Mouse (Mus musculus): ENCODE measurements around the gene Rfx2. TPM values are rescaled to one million over a fixed set of nuclear protein-coding genes. Genes with fewer than 3 reads are reported as not detected.

Rfx2 gene
- 8.6 and 11.1 TPM in 2 replicates for total RNA-seq (2017)

DNA sequence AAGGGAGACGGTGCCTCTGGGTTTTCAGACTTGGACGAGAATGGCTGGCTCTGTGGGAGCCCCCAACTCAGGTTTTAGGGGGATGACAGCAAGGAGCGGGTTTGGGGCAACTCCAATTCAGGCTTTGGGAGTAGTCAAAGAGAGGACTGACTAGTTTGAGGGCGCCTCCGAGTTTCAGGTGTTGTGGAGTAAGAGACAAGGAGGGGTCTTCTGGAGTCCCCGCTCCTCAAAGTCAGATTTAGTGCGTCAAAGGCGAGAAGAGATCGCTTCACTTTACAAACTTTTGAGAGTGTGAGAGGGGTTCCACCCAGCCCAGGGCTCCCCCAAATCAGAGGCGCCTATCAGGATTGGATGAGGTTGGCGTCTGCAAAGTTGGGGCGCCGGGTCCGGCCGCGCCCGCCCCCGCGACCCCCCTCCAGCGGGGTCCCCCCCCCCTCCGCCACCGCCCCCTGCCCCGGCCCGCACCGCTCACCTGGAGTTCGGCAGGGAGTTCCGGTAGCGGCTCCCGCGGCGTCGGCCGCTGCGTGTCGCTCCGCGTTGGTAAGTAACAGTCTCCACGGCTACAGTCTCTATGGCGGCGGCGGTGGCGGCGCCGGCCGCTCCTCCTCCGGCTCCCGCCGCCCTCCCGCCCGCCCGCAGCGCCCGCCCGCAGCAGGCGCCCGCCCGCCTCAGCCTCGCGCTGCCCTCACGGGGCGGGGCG, at the start of gene Rfx2:
Rfx2 (minus strand) TSS at position 603 of the 700 bp plus-strand sequence.
- ATAC-seq (ENCODE audit: extremely low read depth, insufficient number of reproducible peaks, low FRiP score, poor library complexity, severe bottlenecking) = no peak

DNA sequence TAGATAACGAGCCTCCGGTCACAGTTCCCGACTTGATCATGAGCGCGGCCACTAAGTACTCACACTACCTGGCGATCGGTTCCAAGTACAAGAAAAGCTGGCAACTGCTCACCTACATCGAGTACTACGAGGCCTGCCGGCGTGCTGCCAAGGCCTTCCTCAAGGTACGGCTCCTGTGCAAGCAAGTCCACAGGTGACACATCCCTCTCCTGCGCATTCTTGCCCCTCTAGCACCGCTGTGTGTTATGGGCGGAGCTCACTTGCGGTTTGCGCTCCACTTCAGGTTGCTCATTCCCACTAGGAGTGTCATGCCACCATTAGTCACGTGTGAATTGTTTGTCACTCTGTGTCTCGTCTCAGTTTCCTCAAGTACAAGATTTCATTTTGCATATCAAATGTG, 46.6 kb upstream of the Rfx2 start:
- no peak for ATAC-seq (ENCODE audit: extremely low read depth, insufficient number of reproducible peaks, low FRiP score, poor library complexity, severe bottlenecking)

DNA sequence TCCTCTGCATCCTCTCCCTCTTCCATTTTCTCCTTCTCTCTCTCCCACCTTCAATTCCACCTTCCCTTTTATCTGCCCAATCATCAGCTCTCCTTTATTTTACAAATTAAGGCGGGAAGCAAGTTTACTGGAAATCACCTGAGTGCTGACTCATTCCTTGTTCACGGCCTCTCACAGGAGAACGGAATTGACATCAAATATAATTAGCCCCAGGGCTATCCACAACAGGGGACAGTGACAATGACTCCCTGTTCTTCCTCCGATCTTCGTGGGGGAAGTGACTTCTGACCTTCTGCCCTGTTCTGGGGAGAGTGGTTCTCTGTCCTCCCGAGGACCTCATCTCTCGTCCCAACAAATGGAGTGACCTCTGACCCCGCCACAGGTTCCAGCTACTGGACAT, 46.2 kb upstream of the Rfx2 start:
- ATAC-seq (ENCODE audit: extremely low read depth, insufficient number of reproducible peaks, low FRiP score, poor library complexity, severe bottlenecking) = no peak

- ATAC-seq (ENCODE audit: extremely low read depth, insufficient number of reproducible peaks, low FRiP score, poor library complexity, severe bottlenecking) = no peak
Observed at GRCm38 (mm10) chr17:56876465-56876864, 45.7 kb upstream of the Rfx2 start.

GRCm38 (mm10) chr17:56874936-56875651, 44.3 kb upstream of the Rfx2 start, which contains the start of gene 1700061G19Rik:
Gene 1700061G19Rik, plus strand, starts transcription at chr17:56875477.
- ATAC-seq (ENCODE audit: extremely low read depth, insufficient number of reproducible peaks, low FRiP score, poor library complexity, severe bottlenecking) = no peak

- ATAC-seq (ENCODE audit: extremely low read depth, insufficient number of reproducible peaks, low FRiP score, poor library complexity, severe bottlenecking) = no peak
Observed at GRCm38 (mm10) chr17:56874237-56874636, 43.4 kb upstream of the Rfx2 start, which contains the start of gene Acsbg2. Gene Acsbg2, minus strand, starts transcription at chr17:56874447.

- ATAC-seq (ENCODE audit: extremely low read depth, insufficient number of reproducible peaks, low FRiP score, poor library complexity, severe bottlenecking) = no peak
Observed at GRCm38 (mm10) chr17:56872512-56872911, 41.7 kb upstream of the Rfx2 start.

DNA sequence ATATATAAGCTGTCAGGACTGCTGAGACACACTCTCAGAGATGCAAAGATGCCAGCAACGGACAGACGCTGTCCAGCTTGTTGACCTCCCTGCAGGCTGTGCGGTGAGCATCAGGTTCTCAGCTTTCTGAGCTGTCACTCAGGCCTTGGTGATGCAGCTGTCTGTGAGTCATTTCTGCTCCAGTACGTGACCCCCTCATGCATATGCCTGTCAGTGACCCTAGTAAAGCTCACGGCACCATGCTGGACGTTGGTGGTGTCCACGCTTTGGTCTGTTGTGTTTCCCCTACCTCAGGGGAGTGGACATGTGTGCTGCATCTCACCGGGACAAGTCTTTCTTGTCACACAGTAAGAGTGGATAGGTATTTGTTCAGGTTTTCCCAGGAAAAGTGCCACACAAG, 41.0 kb upstream of the Rfx2 start:
- no peak for ATAC-seq (ENCODE audit: extremely low read depth, insufficient number of reproducible peaks, low FRiP score, poor library complexity, severe bottlenecking)

DNA sequence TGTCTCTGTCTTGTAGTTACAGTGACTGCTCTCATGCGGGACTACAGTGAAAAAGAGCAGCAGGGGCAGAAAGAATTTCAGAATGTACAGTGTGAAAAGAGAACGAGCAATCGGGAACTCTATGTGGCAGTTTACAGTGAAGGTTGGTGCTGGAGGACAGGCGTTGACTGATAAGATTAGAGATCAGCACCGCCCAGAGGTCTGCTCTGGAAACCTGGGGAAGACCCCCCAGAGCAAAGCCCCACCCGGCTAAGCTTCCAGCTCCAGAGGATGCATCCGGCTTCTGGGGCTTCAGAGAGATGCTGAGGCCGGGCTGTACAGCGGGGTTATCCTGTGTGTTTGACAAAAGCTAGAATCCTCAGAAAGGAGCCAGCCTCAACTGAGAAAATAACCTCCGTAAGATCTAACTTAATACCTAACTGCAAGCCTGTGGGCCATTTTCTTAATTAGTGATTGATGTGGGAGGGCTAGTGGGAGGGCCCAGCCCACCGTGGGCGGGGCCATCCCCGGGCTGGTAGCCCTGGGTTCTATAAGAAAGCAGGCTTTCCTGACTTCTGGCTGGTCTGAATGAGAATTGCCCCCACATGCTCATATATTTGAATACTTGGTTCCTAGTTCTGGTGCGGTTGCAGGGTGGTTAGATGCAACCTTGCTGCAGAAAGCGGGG, 39.6 kb upstream of the Rfx2 start:
- no peak for ATAC-seq (ENCODE audit: extremely low read depth, insufficient number of reproducible peaks, low FRiP score, poor library complexity, severe bottlenecking)

DNA sequence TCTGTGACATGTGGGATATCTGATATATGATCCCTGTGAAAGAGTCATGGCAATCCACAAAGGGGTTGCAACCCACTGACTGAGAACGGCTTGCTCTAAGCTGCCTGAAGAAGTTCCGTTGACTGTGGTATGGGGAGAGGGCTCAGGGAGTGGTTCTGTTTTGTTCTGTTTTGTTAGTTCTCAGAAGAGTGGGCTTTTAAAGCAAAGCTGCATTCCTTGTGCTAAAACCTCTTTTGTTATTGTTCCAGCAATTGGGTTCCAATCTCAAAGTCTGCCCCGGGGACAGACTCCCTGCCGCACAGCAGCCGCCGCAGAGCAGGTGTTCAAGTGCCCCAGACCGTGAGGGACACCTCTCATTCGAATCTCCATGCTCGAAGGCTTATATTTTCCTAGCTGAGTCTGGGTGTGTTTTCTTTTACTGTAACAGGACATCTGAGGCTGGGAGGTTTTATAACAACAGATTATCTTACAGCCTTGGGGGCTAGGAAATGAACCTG, 38.7 kb upstream of the Rfx2 start:
- no peak for ATAC-seq (ENCODE audit: extremely low read depth, insufficient number of reproducible peaks, low FRiP score, poor library complexity, severe bottlenecking)

DNA sequence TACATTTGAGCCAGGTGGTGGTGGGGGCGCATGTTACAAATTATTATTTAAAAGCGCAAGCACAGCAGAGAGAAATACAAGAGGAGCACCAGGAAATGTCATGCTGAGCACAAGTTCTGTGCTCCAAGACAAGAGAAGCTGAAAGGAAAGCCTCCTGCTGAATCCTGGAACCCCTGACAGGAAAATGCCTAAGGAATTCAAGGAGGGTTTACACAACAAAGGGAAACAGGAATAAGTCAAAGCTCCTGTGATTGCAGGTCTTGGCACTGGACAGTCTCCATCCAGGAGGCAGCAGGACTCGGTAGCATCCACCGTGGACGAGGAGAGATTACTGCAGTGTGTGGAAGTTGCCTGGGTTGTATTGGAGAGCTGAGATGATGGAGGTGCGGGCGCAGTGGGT, 35.3 kb upstream of the Rfx2 start:
- no peak for ATAC-seq (ENCODE audit: extremely low read depth, insufficient number of reproducible peaks, low FRiP score, poor library complexity, severe bottlenecking)

GRCm38 (mm10) chr17:56861197-56861596, 30.4 kb upstream of the Rfx2 start:
- ATAC-seq (ENCODE audit: extremely low read depth, insufficient number of reproducible peaks, low FRiP score, poor library complexity, severe bottlenecking) = 0 out of 2 replicates have a peak, but pooled peaks have one; percentile 4

GRCm38 (mm10) chr17:56858922-56859321, 28.1 kb upstream of the Rfx2 start:
- ATAC-seq (ENCODE audit: extremely low read depth, insufficient number of reproducible peaks, low FRiP score, poor library complexity, severe bottlenecking) = peak; percentile 24; the same call in 1 of the 2 replicates

DNA sequence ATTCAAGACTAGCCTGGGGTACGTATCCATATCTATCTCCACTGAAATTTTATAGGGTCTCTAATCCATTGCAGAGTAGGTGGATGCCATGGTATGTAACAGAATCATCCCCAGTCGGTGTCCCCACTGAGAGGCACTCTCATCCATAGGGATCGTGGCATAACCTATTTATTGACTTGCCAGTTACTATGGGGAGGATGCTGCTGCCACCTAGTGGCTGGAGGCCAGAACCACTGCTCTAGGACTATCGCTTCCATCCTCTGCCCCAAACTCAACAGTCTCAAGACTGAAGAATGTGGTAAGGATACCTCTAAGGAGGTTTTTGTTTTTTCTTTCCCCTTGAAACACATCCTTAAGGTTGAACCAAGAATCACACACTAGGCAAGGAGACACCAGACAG, 27.4 kb upstream of the Rfx2 start:
- peak; percentile 71 for ATAC-seq (ENCODE audit: extremely low read depth, insufficient number of reproducible peaks, low FRiP score, poor library complexity, severe bottlenecking)

DNA sequence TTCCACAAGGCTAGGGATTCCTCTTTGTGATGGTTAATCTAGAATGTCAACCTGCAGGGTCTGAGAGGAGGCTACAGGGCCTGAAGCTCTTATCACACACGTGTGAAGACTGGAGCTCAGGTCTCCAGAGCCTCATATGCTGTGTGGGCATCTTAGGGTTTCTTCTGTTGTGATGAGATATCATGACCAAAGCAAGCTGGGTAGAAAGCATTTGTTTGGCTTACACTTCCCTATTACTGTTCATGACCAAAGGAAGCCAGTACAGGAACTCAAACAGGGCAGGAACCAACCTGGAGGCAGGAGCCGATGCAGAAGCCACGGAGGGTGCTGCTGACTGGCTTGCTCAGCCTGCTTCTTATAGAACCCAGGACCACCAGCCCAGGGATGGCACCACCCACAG, 24.6 kb upstream of the Rfx2 start:
- no peak for ATAC-seq (ENCODE audit: extremely low read depth, insufficient number of reproducible peaks, low FRiP score, poor library complexity, severe bottlenecking)

DNA sequence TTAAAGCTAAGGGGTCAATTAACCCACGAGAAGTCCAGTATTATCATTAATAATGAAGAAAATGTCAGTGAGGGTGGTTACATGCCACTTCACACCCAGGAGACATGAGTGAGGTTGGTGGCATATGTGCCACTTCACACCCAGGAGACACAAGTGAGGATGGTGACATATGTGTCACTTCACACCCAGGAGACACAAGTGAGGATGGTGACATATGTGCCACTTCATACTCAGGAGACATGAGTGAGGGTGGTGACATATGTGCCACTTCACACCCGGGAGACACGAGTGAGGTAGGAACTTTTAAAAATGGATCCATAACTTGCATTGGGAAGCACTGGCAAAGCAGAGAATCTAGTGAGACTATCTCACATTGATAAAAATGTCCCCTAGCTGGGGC, 20.4 kb upstream of the Rfx2 start:
- ATAC-seq (ENCODE audit: extremely low read depth, insufficient number of reproducible peaks, low FRiP score, poor library complexity, severe bottlenecking) = no peak

GRCm38 (mm10) chr17:56849710-56850109, 18.9 kb upstream of the Rfx2 start:
- ATAC-seq (ENCODE audit: extremely low read depth, insufficient number of reproducible peaks, low FRiP score, poor library complexity, severe bottlenecking) = no peak

- no peak for ATAC-seq (ENCODE audit: extremely low read depth, insufficient number of reproducible peaks, low FRiP score, poor library complexity, severe bottlenecking)
Observed at GRCm38 (mm10) chr17:56848785-56849184, 18.0 kb upstream of the Rfx2 start.

GRCm38 (mm10) chr17:56843678-56844077, 12.9 kb upstream of the Rfx2 start:
- no peak for ATAC-seq (ENCODE audit: extremely low read depth, insufficient number of reproducible peaks, low FRiP score, poor library complexity, severe bottlenecking)

DNA sequence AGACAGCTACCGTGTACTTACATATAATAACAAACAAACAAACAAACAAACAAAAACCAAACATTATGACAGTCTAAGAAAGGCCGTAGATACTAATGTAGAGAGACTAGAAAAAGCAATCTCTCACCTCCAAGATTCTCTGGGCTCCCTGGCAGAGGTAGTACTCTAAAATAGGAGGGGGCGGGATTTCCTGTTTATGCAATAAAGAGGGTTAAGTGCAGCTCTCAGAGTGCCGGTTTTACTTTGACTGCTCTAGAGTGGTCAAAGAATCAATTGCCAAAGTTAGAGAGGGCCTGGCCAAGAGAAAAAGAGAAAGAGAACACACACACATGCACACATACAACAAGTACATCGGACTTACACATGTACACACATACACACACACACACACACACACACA, 11.4 kb upstream of the Rfx2 start:
- ATAC-seq (ENCODE audit: extremely low read depth, insufficient number of reproducible peaks, low FRiP score, poor library complexity, severe bottlenecking) = no peak

Measured in neutrophil, adult 5-6 weeks (primary cell).